Mouse (Mus musculus) heart, postnatal 0 days (tissue): Measurements from ENCODE around the gene Tbc1d2b. TPM values are rescaled to one million over a fixed set of nuclear protein-coding genes. Genes with fewer than 3 reads are reported as not detected.

Experiments used
- ATAC-seq: fragments of 200-750 bp; cut with Nextera tagmentation; 2 replicates; pipeline ENCODE4 v1.8.0; 2017; ENCODE audit warnings: low read depth, moderate number of reproducible peaks, moderate library complexity; ENCODE audit not compliant: insufficient read depth
- DNase-seq: peaks from one replicate; pipeline ENCODE4 v3.0.0-alpha.2; 2016; ENCODE audit warnings: low spot score
- H3K27ac ChIP-seq: fragments of 300-500 bp; sonication (generic); 2 replicates; pipeline ENCODE4 v1.5.1; 2014; ENCODE audit warnings: low read depth, mild to moderate bottlenecking
- H3K27me3 ChIP-seq: fragments of 300-500 bp; sonication (generic); 2 replicates; pipeline ENCODE4 v1.6.1; 2014; ENCODE audit warnings: low read length, mixed read lengths; ENCODE audit not compliant: control insufficient read depth, insufficient read depth
- H3K36me3 ChIP-seq: fragments of 300-500 bp; sonication (generic); replicated peaks from 2 replicates; pipeline ENCODE4 v1.6.1; 2014; ENCODE audit warnings: low read length, mixed read lengths; ENCODE audit not compliant: control insufficient read depth, insufficient read depth
- H3K4me1 ChIP-seq: fragments of 300-500 bp; sonication (generic); 2 replicates; pipeline ENCODE4 v1.6.1; 2014; ENCODE audit warnings: antibody characterized with exemption; ENCODE audit not compliant: control insufficient read depth, insufficient read depth
- H3K4me2 ChIP-seq: fragments of 300-500 bp; sonication (generic); 2 replicates; pipeline ENCODE4 v1.6.1; 2014; ENCODE audit warnings: low read depth, mild to moderate bottlenecking, low read length, moderate library complexity
- H3K4me3 ChIP-seq: fragments of 300-500 bp; sonication (generic); 2 replicates; pipeline ENCODE4 v1.5.1; 2014; ENCODE audit warnings: low read depth, low read length
- H3K9ac ChIP-seq: fragments of 300-500 bp; sonication (generic); replicated peaks from 2 replicates; pipeline ENCODE4 v1.6.1; 2014; ENCODE audit warnings: low read depth, low read length, mixed read lengths
- H3K9me3 ChIP-seq: fragments of 300-500 bp; sonication (generic); replicated peaks from 2 replicates; pipeline ENCODE4 v1.6.1; 2016; ENCODE audit warnings: low read length; ENCODE audit not compliant: control insufficient read depth
- CTCF ChIP-seq: IDR thresholded peaks from 2 replicates; pipeline ENCODE4 v1.5.1; 2016; ENCODE audit warnings: antibody characterized with exemption, control low read depth, low read depth
- EP300 ChIP-seq: IDR thresholded peaks from 2 replicates; pipeline ENCODE4 v1.6.1; 2016; ENCODE audit warnings: antibody characterized with exemption, low read depth
- WGBS: fragments of 180-500 bp; shearing (Covaris S2); extraction: QIAGEN DNeasy Blood & Tissue Kit; methylation state at CpG from one replicate; pipeline ENCODE4 v1.1.7; 2014; 5-methylcytosine and 5-hydroxymethylcytosine counted together
- polyA plus RNA-seq: library from polyadenylated mRNA; unstranded; fragments of >200 nt; fragmentation: Nextera tagmentation; extraction: Ambion mirVana; gene quantifications from 2 replicates; pipeline ENCODE4 v1.2.1, GENCODE M21; 2015
- total RNA-seq: library from RNA; depleted of rRNA; stranded (reverse); fragments of >200 nt; gene quantifications from 2 replicates; pipeline ENCODE4 v1.2.3, GENCODE M21; 2014; ENCODE audit warnings: low replicate concordance

Tbc1d2b gene
- total and polyA plus RNA-seq, 2 experiments from 2014 or later, result 2.9 to 24.7 TPM

DNA sequence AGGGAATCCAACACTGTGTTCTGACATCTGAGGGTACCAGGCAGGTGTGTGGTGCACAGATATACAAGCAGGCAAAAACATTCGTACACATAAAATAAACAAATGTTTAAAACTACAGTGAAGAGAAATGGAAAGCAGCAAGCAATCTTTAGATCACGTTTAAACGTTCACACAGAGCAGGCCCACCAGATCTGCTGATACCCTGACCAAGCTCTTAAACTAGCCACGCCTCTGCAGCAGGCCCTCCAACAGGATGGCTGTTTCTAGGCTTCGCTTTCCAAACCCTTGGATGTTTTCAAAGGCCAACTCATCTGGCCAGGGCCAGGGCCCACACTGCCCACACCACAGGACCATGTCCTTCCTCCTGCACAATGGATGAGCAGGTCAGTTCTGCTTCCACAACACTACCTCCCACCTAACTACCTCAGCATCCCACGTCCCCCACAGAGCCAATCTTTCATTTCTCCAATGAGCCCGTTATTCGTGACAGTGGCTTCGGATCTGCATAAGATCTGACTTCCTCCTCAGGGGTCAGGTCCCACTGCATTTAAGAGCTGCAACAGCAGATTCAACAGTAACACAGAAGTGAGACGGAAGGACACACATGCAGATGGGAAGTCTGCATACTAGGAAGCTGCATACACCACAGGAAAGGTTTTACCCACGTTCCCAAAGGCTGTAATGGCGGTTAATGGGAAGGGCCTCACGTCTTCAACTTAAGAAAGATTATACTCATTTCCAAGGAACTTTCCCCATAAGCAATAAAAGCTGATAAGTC is 12.7 kb downstream of the Tbc1d2b start:
- DNase-seq (no peak), ATAC-seq (no peak)
- TF ChIP-seq CTCF, result no peak
- TF ChIP-seq EP300, result no peak
- WGBS, result 83% methylated on average over 13 of the region's 13 CpGs
- no peaks in the 10 kb centered on the region for H3K9me3 ChIP-seq
- no peak overlapping the region for H3K4me3 ChIP-seq
- H3K27me3 ChIP-seq, result no peaks in the 10 kb centered on the region
- no peak overlapping the region for H3K27ac ChIP-seq
- H3K36me3 ChIP-seq, result no peaks in the 10 kb centered on the region
- no peak overlapping the region for H3K9ac ChIP-seq
- peaks cover 42% of the 10 kb centered on the region for H3K4me1 ChIP-seq
- no peak overlapping the region for H3K4me2 ChIP-seq

DNA sequence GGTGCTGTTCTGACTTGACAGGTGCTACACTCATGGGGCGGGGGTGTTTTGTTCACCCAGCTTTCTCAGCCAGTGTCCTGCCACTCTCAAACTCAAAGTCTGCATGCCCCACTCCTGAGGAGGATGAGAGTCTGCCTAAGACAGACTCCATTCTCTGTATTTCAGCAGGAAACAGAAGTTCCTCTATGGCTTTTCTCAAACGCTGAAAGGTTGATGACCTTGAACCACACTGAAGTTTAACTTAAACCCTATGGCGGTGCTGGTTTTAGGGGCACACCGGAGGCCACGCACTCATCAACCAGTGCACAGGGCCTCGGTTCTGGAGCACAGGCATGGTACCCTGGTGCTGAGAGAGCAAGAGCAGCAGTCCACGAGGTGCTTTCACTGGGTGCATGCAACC is 13.4 kb downstream of the Tbc1d2b start:
- H3K9ac ChIP-seq, result no peak overlapping the region
- no peak for TF ChIP-seq EP300
- no peak for TF ChIP-seq CTCF
- WGBS, result 57% methylated on average over 7 of the region's 7 CpGs

DNA sequence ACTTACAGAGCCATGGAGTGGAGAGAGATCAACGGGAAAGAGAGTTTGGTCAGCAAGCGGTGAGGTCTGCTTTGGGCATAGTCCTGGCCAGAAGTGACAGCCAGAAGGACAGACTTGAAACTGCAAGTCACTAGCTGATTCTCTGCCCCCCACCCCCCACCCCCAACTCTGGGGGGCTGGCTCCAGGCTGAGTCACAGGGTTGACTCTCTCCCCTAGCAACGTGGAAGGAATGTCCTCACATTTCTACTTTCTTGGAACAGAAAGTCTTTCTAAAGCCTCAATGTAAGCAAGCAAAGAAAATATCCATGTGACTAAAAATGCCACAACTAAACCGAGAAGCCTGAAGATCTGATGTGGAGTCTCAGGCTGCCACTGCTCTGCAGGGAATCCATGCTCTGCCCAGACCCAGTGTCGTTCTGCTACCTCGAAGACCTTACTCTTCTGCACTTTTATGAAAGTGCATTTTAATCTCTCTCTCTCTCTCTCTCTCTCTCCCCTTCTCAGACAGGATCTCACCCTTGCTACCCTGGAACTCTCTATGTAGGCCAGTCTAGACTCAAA is 14.7 kb downstream of the Tbc1d2b start:
- WGBS, result 47% methylated on average over 6 of the region's 6 CpGs
- Histone ChIP-seq H3K4me1 (peaks cover 32% of the 10 kb centered on the region), H3K27ac (no peak overlapping the region)

More for the DNA sequence above, 13.4 kb downstream of the Tbc1d2b start:
- H3K4me2 ChIP-seq, result no peak overlapping the region
- DNase-seq (no peak), ATAC-seq (no peak)
- no peak overlapping the region for H3K27ac ChIP-seq
- no peaks in the 10 kb centered on the region for H3K36me3 ChIP-seq
- H3K4me1 ChIP-seq, result peaks cover 42% of the 10 kb centered on the region
- H3K4me3 ChIP-seq, result no peak overlapping the region
- H3K9me3 ChIP-seq, result no peaks in the 10 kb centered on the region
- no peaks in the 10 kb centered on the region for H3K27me3 ChIP-seq

DNA sequence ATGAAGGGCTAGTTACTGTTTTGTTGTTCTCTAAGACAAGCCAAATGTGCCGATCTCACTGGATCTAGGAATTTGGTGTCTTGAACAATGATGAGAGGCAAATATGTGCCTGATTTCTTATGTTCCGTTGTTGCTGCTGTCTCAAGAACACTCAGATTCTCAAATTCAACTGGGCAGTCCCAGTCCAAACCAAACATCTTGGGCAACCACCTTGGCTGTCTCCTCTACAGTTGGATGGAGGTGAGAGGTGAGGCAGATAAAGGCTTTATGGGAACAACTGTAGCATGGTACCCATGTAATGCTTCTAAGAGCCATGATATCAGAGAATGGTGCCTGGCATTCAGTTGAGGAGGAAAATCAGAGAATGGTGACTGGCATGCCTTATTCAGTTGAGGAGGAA is 17.4 kb downstream of the Tbc1d2b start:
- Histone ChIP-seq H3K4me3 (no peak overlapping the region), H3K27me3 (no peaks in the 10 kb centered on the region), H3K36me3 (no peaks in the 10 kb centered on the region), H3K9me3 (no peaks in the 10 kb centered on the region), H3K4me2 (no peak overlapping the region), H3K27ac (no peak overlapping the region), H3K9ac (no peak overlapping the region), H3K4me1 (peaks cover 18% of the 10 kb centered on the region)
- DNase-seq (no peak), ATAC-seq (no peak)
- TF ChIP-seq EP300, result no peak
- WGBS, result 93% methylated on average over 2 of the region's 2 CpGs

More for the DNA sequence above, 14.7 kb downstream of the Tbc1d2b start:
- Histone ChIP-seq H3K36me3 (no peaks in the 10 kb centered on the region), H3K9ac (no peak overlapping the region), H3K9me3 (no peaks in the 10 kb centered on the region), H3K4me2 (no peak overlapping the region), H3K4me3 (no peak overlapping the region), H3K27me3 (no peaks in the 10 kb centered on the region)
- DNase-seq, result no peak
- TF ChIP-seq CTCF (no peak), EP300 (no peak)
- no peak; the same call in 1 of the 2 replicates for ATAC-seq

DNA sequence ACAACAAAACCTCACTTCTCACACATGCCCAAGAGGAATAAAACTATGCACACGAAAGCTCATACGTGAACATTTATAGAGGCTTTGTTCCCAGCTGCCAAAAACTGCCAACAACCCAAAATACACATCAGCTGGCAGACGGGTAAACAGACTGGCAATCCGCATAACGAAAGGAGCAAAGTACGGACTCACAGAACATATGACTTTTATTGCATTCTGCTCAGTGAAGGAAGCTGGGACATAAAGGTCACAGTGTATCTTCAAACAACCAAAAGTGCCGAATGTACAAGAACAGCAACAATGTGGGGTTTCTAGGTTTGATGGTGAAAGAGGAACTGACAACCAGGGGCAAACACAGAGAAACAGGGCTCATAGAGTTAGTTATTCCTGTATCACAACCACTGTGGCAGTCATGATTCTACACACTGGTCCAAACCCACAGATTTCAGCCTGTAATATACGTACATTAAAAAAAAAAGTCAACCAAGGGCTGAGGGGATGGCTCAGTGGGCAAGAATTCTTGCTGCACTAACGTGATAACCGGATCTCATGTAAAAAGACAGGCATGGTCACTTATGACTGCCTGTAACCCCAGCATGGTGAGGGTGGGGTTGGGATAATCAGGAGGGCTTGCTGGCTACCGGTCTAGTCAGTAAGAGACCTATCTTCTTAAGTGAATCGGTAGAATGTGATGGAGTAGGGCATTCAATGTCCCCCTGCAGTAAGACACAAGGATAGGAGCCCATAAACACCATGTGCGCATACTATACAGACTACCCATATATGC is 19.4 kb downstream of the Tbc1d2b start:
- Histone ChIP-seq H3K27ac (no peak overlapping the region), H3K4me1 (peaks cover 16% of the 10 kb centered on the region), H3K4me3 (no peak overlapping the region), H3K27me3 (no peaks in the 10 kb centered on the region), H3K9me3 (no peaks in the 10 kb centered on the region), H3K9ac (no peak overlapping the region), H3K36me3 (no peaks in the 10 kb centered on the region), H3K4me2 (no peak overlapping the region)
- ATAC-seq (no peak), DNase-seq (no peak)
- WGBS, result 81% methylated on average over 13 of the region's 13 CpGs
- TF ChIP-seq EP300, result no peak
- no peak for TF ChIP-seq CTCF
